8 mouse cellular contexts compared by ENCODE assay signal in the genomic region with DNA sequence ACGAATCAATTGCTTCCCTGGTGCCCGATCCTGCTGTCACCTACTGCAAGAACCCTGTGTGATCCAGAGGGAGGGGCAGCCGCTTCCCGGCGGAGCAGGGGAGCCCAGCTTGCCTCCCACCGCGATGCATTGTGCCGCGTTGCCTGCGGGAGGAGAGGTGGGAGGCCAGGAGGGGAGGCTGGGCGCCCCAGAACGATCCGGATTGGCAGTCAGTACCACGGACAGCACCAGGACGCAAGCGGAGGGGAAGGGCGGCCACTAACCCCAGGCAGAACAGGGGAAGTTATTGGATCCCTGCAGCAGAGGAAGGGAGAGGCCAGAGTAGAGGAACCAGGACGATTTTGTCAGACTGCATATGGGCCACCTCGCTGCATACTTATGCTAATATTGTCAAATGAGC. TPM values are rescaled to one million over a fixed set of nuclear protein-coding genes. Genes with fewer than 3 reads are reported as not detected.
A peak's percentile ranks its signal among the peaks of the same experiment; 100 is the strongest.
DNase-seq lines count a peak whose midpoint lies in the region; ATAC-seq and TF ChIP-seq lines count a peak whose summit lies in the region.

No protein-coding gene starts in this region.

- H3K27ac ChIP-seq in forebrain, embryonic 14.5 days (ENCODE audit: low read depth, low read length), result peak overlapping the region; percentile 45; the same call in 1 of the 2 replicates
- no peak overlapping the region for H3K27ac ChIP-seq in liver, postnatal 0 days (ENCODE audit: low read depth)
- no peak overlapping the region for H3K27ac ChIP-seq in neural tube, embryonic 12.5 days

- WGBS in forebrain, embryonic 14.5 days, result under 1% methylated on average over 19 of the region's 19 CpGs
- WGBS in liver, postnatal 0 days (ENCODE audit: insufficient replicate concordance), result under 1% methylated on average over 18 of the region's 19 CpGs
- under 1% methylated on average over 19 of the region's 19 CpGs for WGBS in neural tube, embryonic 12.5 days

- ATAC-seq in forebrain, embryonic 14.5 days, result peak; percentile 44; the same call in 1 of the 2 replicates
- ATAC-seq in liver, postnatal 0 days, result no peak
- ATAC-seq in neural tube, embryonic 12.5 days (ENCODE audit: low FRiP score, low read depth), result no peak

- TF ChIP-seq CTCF in liver, postnatal 0 days (IDR thresholded peaks at IDR 0.05; ENCODE audit: low read depth), result no peak

- peak; percentile 56 for DNase-seq in layer of hippocampus, adult 11-12 months (ENCODE audit: low spot score)
- DNase-seq in layer of hippocampus, adult 9-10 months (ENCODE audit: low spot score), result no peak
- peak; percentile 75 for DNase-seq in cerebellum, adult 11 months
- DNase-seq in forebrain, embryonic 14.5 days (ENCODE audit: low spot score), result peak; percentile 59
- peak; percentile 31 for DNase-seq in induced T-regulatory cell, adult 2 months (ENCODE audit: low read depth)
- DNase-seq in liver, postnatal 0 days, result peak; percentile 66
- DNase-seq in urinary bladder, postnatal 14 days (ENCODE audit: low spot score), result peak; percentile 42

- no peaks in the 10 kb centered on the region for H3K9me3 ChIP-seq in forebrain, embryonic 14.5 days (replicated peaks; ENCODE audit: control insufficient read depth, low read length)
- no peaks in the 10 kb centered on the region for H3K9me3 ChIP-seq in liver, postnatal 0 days (ENCODE audit: low read length)
- H3K9me3 ChIP-seq in neural tube, embryonic 12.5 days, result no peaks in the 10 kb centered on the region

- H3K4me1 ChIP-seq in forebrain, embryonic 14.5 days (ENCODE audit: control insufficient read depth, insufficient read depth, low read length), result peaks cover 17% of the 10 kb centered on the region; the same call in 1 of the 2 replicates
- no peaks in the 10 kb centered on the region for H3K4me1 ChIP-seq in liver, postnatal 0 days (ENCODE audit: insufficient read depth)
- H3K4me1 ChIP-seq in neural tube, embryonic 12.5 days, result peaks cover 14% of the 10 kb centered on the region

- 0 out of 2 replicates have a peak, but pooled peaks cover 6% of the 10 kb centered on the region for H3K27me3 ChIP-seq in forebrain, embryonic 14.5 days (replicated peaks; ENCODE audit: control insufficient read depth, insufficient read depth, low read length)
- H3K27me3 ChIP-seq in liver, postnatal 0 days (ENCODE audit: insufficient read depth, low read length), result peaks cover 12% of the 10 kb centered on the region; the same call in 1 of the 2 replicates
- H3K27me3 ChIP-seq in neural tube, embryonic 12.5 days (replicated peaks), result peaks cover 16% of the 10 kb centered on the region

- TF ChIP-seq EP300 in liver, postnatal 0 days (IDR thresholded peaks at IDR 0.05; ENCODE audit: low read depth), result no peak

- H3K4me3 ChIP-seq in forebrain, embryonic 14.5 days (ENCODE audit: low read depth, low read length), result peak overlapping the region; percentile 25
- no peak overlapping the region for H3K4me3 ChIP-seq in liver, postnatal 0 days (ENCODE audit: low read depth, low read length)
- peak overlapping the region; percentile 12; the same call in 1 of the 2 replicates for H3K4me3 ChIP-seq in neural tube, embryonic 12.5 days

- no peaks in the 10 kb centered on the region for H3K36me3 ChIP-seq in forebrain, embryonic 14.5 days (ENCODE audit: control insufficient read depth, insufficient read depth, low read length)
- H3K36me3 ChIP-seq in liver, postnatal 0 days (replicated peaks; ENCODE audit: insufficient read depth, low read length), result no peaks in the 10 kb centered on the region
- no peaks in the 10 kb centered on the region for H3K36me3 ChIP-seq in neural tube, embryonic 12.5 days

- H3K4me2 ChIP-seq in forebrain, embryonic 14.5 days (ENCODE audit: low read length), result peak overlapping the region; percentile 48
- H3K4me2 ChIP-seq in liver, postnatal 0 days (ENCODE audit: low read depth, low read length), result no peak overlapping the region
- H3K4me2 ChIP-seq in neural tube, embryonic 12.5 days (replicated peaks), result peak overlapping the region; percentile 59

- H3K9ac ChIP-seq in forebrain, embryonic 14.5 days (ENCODE audit: low read length), result peak overlapping the region; percentile 43
- no peak overlapping the region for H3K9ac ChIP-seq in liver, postnatal 0 days (replicated peaks)
- peak overlapping the region; percentile 33; the same call in 1 of the 2 replicates for H3K9ac ChIP-seq in neural tube, embryonic 12.5 days

RNA-seq across cellular contexts. Expression of a gene that starts 0.5 kb away (rescaled TPM):
- polyA plus RNA-seq in forebrain, embryonic 14.5 days (2014; fragmentation: Nextera tagmentation; extraction: Ambion mirVana), result 10.9 and 17.0 TPM in 2 replicates
- polyA plus RNA-seq in liver, postnatal 0 days (2015; fragmentation: Nextera tagmentation; extraction: Ambion mirVana), result 0.02 and 0.06 TPM in 2 replicates
- 3.7 and 4.4 TPM in 2 replicates for polyA plus RNA-seq in neural tube, embryonic 12.5 days (2016; fragmentation: Nextera tagmentation; extraction: Ambion mirVana)
